Mouse (Mus musculus) midbrain, postnatal 0 days (tissue): ENCODE measurements at regions not wholly inside any gene's neighbourhood (a gene's known extent, or its start where the extent isn't known, plus 50 kb on each side); places are given as distances from the start of the nearest gene placed in this dataset.

Source experiments
- ATAC-seq: fragments of 200-750 bp; cut with Nextera tagmentation; 2 replicates; pipeline ENCODE4 v1.8.0; 2017; ENCODE audit warnings: moderate number of reproducible peaks, mild to moderate bottlenecking, moderate TSS enrichment, moderate library complexity; ENCODE audit not compliant: low FRiP score
- DNase-seq: peaks from one replicate; pipeline ENCODE4 v3.0.0-alpha.2; 2015; ENCODE audit warnings: low spot score
- H3K27ac ChIP-seq: fragments of 300-500 bp; sonication (generic); 2 replicates; pipeline ENCODE4 v1.5.1; 2014; ENCODE audit warnings: low read depth, mild to moderate bottlenecking, low read length, mixed read lengths
- H3K27me3 ChIP-seq: fragments of 300-500 bp; sonication (generic); 2 replicates; pipeline ENCODE4 v1.6.1; 2014; ENCODE audit warnings: low read length, control low read depth, mixed read lengths; ENCODE audit not compliant: insufficient read depth
- H3K36me3 ChIP-seq: fragments of 300-500 bp; sonication (generic); 2 replicates; pipeline ENCODE4 v1.6.1; 2014; ENCODE audit warnings: low read length, control low read depth, mixed read lengths; ENCODE audit not compliant: insufficient read depth
- H3K4me1 ChIP-seq: fragments of 300-500 bp; sonication (generic); 2 replicates; pipeline ENCODE4 v1.6.1; 2014; ENCODE audit warnings: mild to moderate bottlenecking, control low read depth, antibody characterized with exemption, low read length, mixed read lengths; ENCODE audit not compliant: insufficient read depth
- H3K4me2 ChIP-seq: fragments of 300-500 bp; sonication (generic); 2 replicates; pipeline ENCODE4 v1.6.1; 2014; ENCODE audit warnings: low read depth, mild to moderate bottlenecking, low read length, mixed read lengths; ENCODE audit not compliant: poor library complexity, severe bottlenecking
- H3K4me3 ChIP-seq: fragments of 300-500 bp; sonication (generic); 2 replicates; pipeline ENCODE4 v1.5.1; 2014; ENCODE audit warnings: low read depth, mild to moderate bottlenecking, low read length, moderate library complexity
- H3K9ac ChIP-seq: fragments of 300-500 bp; sonication (generic); replicated peaks from 2 replicates; pipeline ENCODE4 v1.6.1; 2014; ENCODE audit warnings: mild to moderate bottlenecking, low read length, moderate library complexity, mixed read lengths; ENCODE audit not compliant: poor library complexity, severe bottlenecking
- H3K9me3 ChIP-seq: fragments of 300-500 bp; sonication (generic); 2 replicates; pipeline ENCODE4 v1.6.1; 2016; ENCODE audit warnings: low read length, control low read depth
- CTCF ChIP-seq: IDR thresholded peaks from 2 replicates; pipeline ENCODE4 v1.5.1; 2016; ENCODE audit warnings: antibody characterized with exemption, mild to moderate bottlenecking
- WGBS: fragments of 180-500 bp; shearing (Covaris S2); extraction: QIAGEN DNeasy Blood & Tissue Kit; methylation state at CpG from one replicate; pipeline ENCODE4 v1.1.7; 2014; 5-methylcytosine and 5-hydroxymethylcytosine counted together

DNA sequence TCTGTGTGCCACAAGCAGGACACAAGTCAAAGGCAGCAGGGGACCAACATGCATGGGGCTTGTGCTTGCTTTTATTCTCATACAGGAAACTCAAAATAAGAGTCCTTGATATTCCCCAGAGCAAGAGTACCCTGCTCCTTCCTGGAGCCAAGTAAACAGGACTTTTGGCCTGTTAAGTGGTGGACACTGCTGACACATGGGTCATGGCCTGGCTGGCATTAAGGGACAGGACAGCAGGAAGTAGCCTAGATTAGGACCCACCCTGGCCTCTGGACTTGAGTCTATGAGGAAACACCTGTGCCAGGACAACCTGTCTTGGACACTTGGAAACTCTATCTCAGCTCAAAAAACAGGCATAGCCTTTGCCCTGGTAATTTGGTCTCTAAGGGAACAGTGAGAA is 181.0 kb upstream of the Jun start:
- no peak overlapping the region for H3K4me2 ChIP-seq
- no peaks in the 10 kb centered on the region for H3K36me3 ChIP-seq
- H3K27ac ChIP-seq = no peak overlapping the region
- no peak overlapping the region for H3K9ac ChIP-seq
- no peaks in the 10 kb centered on the region for H3K9me3 ChIP-seq
- no peak for TF ChIP-seq CTCF
- DNase-seq (no peak), ATAC-seq (no peak)
- no peaks in the 10 kb centered on the region for H3K27me3 ChIP-seq
- H3K4me1 ChIP-seq = no peaks in the 10 kb centered on the region
- no peak overlapping the region for H3K4me3 ChIP-seq

DNA sequence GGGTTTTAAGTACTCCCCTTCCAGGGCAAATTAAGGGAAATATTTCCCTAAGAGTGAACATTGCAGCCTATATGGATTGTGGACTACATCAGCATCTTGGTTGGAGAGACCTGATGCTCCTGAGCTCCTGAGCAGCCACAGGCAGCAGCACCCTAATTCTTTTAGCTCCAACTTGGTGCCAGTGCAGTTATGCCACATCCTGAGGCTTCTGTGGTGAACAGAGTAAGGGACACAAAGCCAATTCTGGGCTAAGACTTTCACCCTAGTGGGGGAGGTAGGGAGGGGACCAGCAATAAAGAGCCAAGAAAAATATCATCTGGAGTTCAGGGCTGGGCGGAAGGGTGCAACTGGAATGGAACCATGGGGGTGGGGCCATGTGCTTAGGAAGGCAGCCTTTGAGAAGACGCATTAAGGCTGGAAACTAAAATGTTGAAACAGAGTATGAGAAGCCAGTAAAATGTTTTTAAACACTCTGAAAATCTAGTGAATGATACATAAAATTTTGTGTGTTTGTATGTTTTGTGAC is 182.1 kb upstream of the Jun start:
- Histone ChIP-seq H3K4me2 (no peak overlapping the region), H3K9ac (no peak overlapping the region), H3K27me3 (no peaks in the 10 kb centered on the region), H3K4me3 (no peak overlapping the region), H3K9me3 (no peaks in the 10 kb centered on the region), H3K27ac (no peak overlapping the region), H3K4me1 (no peaks in the 10 kb centered on the region), H3K36me3 (no peaks in the 10 kb centered on the region)
- ATAC-seq (no peak), DNase-seq (no peak)
- 90% methylated on average over 2 of the region's 2 CpGs for WGBS
- no peak for TF ChIP-seq CTCF

DNA sequence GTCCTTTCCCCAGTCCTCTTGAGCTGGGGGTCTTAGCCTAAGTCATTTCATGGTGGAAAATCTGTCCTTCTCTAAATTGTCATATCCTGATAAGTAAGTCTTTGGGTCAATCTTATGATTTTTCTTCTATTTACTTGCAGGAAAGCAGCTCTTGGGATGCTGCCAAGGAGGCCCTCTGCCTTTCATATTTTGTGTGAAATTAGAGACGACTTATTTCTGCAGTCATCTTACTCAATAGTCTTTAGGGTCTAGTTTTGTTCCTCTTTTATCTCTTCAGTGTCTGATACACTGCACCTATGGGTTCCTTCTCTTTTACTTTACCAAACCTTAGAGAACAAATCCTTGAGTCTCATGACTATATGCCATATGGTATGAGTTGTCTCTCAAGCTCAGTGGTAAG is 196.0 kb upstream of the Jun start:
- Histone ChIP-seq H3K9ac (no peak overlapping the region), H3K27me3 (no peaks in the 10 kb centered on the region), H3K4me3 (no peak overlapping the region), H3K27ac (no peak overlapping the region), H3K4me1 (no peaks in the 10 kb centered on the region), H3K36me3 (no peaks in the 10 kb centered on the region), H3K4me2 (no peak overlapping the region), H3K9me3 (no peaks in the 10 kb centered on the region)
- no peak for TF ChIP-seq CTCF
- DNase-seq (no peak), ATAC-seq (no peak)
- WGBS = 81% methylated on average over 1 of the region's 1 CpGs

DNA sequence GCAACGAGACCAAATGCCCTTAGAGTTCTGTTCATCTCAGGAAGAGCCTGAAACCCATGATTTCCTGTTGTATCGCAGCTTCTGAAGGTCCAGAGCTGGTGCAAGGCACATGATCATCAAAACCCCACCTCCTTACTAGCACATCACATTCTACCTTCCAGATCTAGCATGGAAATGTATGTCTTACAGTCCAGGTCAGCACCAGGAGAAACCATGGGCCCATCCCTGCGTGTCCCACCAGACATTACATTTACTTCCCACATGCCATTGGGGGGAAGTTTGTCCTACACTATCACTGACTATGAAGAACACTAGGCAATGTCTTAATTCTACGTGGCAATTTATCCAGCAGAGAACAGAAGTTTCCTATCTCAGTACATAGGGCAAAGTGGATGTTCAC is 197.0 kb upstream of the Jun start:
- WGBS = 89% methylated on average over 4 of the region's 4 CpGs
- no peak overlapping the region for H3K9ac ChIP-seq
- ATAC-seq (no peak), DNase-seq (no peak)
- no peak overlapping the region for H3K4me3 ChIP-seq
- H3K9me3 ChIP-seq = no peaks in the 10 kb centered on the region
- H3K27me3 ChIP-seq = no peaks in the 10 kb centered on the region
- no peaks in the 10 kb centered on the region for H3K4me1 ChIP-seq
- no peak overlapping the region for H3K4me2 ChIP-seq
- no peaks in the 10 kb centered on the region for H3K36me3 ChIP-seq
- TF ChIP-seq CTCF = no peak
- H3K27ac ChIP-seq = no peak overlapping the region

DNA sequence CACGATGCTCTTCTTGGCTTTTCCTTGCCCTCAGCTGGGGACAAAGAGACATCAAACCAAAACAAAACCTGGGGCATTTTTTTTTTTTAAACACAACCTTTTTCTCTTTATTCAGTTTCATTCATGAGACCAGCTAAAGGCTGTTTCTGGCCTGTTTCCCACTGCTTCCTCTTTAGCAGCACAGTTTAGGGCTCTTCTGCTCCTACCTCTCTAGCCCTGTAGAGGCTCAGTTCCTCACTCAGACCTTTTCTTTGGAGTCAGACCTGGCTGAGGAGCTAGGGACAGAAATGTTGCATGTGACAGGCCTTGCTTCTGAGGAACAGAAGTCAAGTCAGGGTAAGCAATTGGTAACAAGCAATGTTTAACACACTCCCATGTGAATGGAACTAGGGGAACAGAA is 198.1 kb upstream of the Jun start:
- no peaks in the 10 kb centered on the region for H3K27me3 ChIP-seq
- 19% methylated on average over 1 of the region's 1 CpGs for WGBS
- no peak overlapping the region for H3K4me3 ChIP-seq
- DNase-seq = no peak
- no peaks in the 10 kb centered on the region for H3K9me3 ChIP-seq
- no peak for ATAC-seq
- no peak overlapping the region for H3K9ac ChIP-seq
- H3K4me2 ChIP-seq = no peak overlapping the region
- H3K4me1 ChIP-seq = no peaks in the 10 kb centered on the region
- TF ChIP-seq CTCF = no peak
- no peaks in the 10 kb centered on the region for H3K36me3 ChIP-seq
- no peak overlapping the region for H3K27ac ChIP-seq

GRCm38 (mm10) chr4:95269766-95270165 is 217.7 kb upstream of the Jun start:
- Histone ChIP-seq H3K36me3 (no peaks in the 10 kb centered on the region), H3K9ac (no peak overlapping the region), H3K9me3 (no peaks in the 10 kb centered on the region), H3K4me3 (no peak overlapping the region), H3K4me1 (no peaks in the 10 kb centered on the region), H3K4me2 (no peak overlapping the region), H3K27me3 (no peaks in the 10 kb centered on the region), H3K27ac (no peak overlapping the region)
- no peak for DNase-seq
- no peak for ATAC-seq
- TF ChIP-seq CTCF = no peak
